Mouse (Mus musculus) embryonic facial prominence, embryonic 13.5 days (tissue): ENCODE data around the gene Angptl7. TPM values are rescaled to one million over a fixed set of nuclear protein-coding genes. Genes with fewer than 3 reads are reported as not detected.

Source experiments
- ATAC-seq: fragments of 200-750 bp; cut with Nextera tagmentation; 2 replicates; pipeline ENCODE4 v1.8.0; 2017; ENCODE audit warnings: low read depth; ENCODE audit not compliant: insufficient number of reproducible peaks, insufficient read depth, low FRiP score, low TSS enrichment
- H3K27ac ChIP-seq: fragments of 300-500 bp; sonication (generic); 2 replicates; pipeline ENCODE4 v1.5.1; 2015; ENCODE audit warnings: moderate library complexity, mild to moderate bottlenecking, inconsistent platforms
- H3K27me3 ChIP-seq: fragments of 300-500 bp; sonication (generic); 2 replicates; pipeline ENCODE4 v1.6.1; 2015; ENCODE audit warnings: mild to moderate bottlenecking, inconsistent platforms
- H3K36me3 ChIP-seq: fragments of 300-500 bp; sonication (generic); 2 replicates; pipeline ENCODE4 v1.6.1; 2015; ENCODE audit warnings: mild to moderate bottlenecking, inconsistent platforms
- H3K4me1 ChIP-seq: fragments of 300-500 bp; sonication (generic); 2 replicates; pipeline ENCODE4 v1.6.1; 2015; ENCODE audit warnings: inconsistent platforms
- H3K4me2 ChIP-seq: fragments of 300-500 bp; sonication (generic); 2 replicates; pipeline ENCODE4 v1.6.1; 2015; ENCODE audit warnings: moderate library complexity, mild to moderate bottlenecking, inconsistent platforms
- H3K4me3 ChIP-seq: fragments of 300-500 bp; sonication (generic); 2 replicates; pipeline ENCODE4 v1.5.1; 2015; ENCODE audit warnings: mild to moderate bottlenecking, inconsistent platforms
- H3K9ac ChIP-seq: fragments of 300-500 bp; sonication (generic); 2 replicates; pipeline ENCODE4 v1.6.1; 2015; ENCODE audit warnings: mild to moderate bottlenecking, inconsistent platforms
- H3K9me3 ChIP-seq: fragments of 300-500 bp; sonication (generic); 2 replicates; pipeline ENCODE4 v1.6.1; 2016; ENCODE audit warnings: inconsistent platforms
- WGBS: fragments of 180-500 bp; shearing (Covaris S2); methylation state at CpG from one replicate; pipeline ENCODE4 v1.1.7; 2015; ENCODE audit warnings: mixed read lengths; 5-methylcytosine and 5-hydroxymethylcytosine counted together
- polyA plus RNA-seq: library from polyadenylated mRNA; unstranded; fragments of >200 nt; fragmentation: Nextera tagmentation; extraction: Ambion mirVana; gene quantifications from 2 replicates; pipeline ENCODE4 v1.2.1, GENCODE M21; 2015

Angptl7 gene
- polyA plus RNA-seq, 1 experiment from 2014 or later, result 1.3 TPM

- Histone ChIP-seq H3K27me3 (no peaks in the 10 kb centered on the region), H3K4me3 (no peak overlapping the region), H3K9ac (0 out of 2 replicates have a peak overlapping the region, but pooled peaks have one; percentile 3), H3K36me3 (peaks cover 92% of the 10 kb centered on the region), H3K4me1 (no peaks in the 10 kb centered on the region), H3K4me2 (no peak overlapping the region), H3K27ac (no peak overlapping the region), H3K9me3 (no peaks in the 10 kb centered on the region)
- ATAC-seq, result no peak
- 69% methylated on average over 6 of the region's 6 CpGs for WGBS
Measured at GRCm38 (mm10) chr4:148490502-148490901, 9.8 kb downstream of the Angptl7 start.

DNA sequence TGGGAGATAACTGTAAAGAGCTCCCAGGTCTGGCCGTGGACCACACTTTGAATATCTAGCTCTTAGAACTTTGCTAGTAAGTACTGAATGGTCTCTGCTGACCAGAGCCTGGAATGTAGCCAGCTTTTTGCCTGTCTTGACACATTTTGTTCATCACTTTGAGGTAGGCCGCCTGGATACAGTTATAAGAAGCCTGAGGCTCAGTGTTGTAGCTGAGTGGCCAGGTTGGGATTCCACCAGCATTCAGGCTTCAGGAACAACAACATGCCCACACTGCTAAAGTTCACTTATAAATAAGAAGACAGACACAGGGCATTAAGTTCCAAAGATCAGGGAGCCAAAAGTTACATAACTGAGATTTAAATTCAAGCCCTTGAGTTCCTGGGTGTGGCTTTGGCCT is 12.4 kb downstream of the Angptl7 start:
- no peak for ATAC-seq
- H3K27ac ChIP-seq, result no peak overlapping the region
- no peak overlapping the region for H3K9ac ChIP-seq
- no peaks in the 10 kb centered on the region for H3K4me1 ChIP-seq
- H3K4me3 ChIP-seq, result no peak overlapping the region
- no peak overlapping the region for H3K4me2 ChIP-seq
- peaks cover 96% of the 10 kb centered on the region for H3K36me3 ChIP-seq
- 66% methylated on average over 2 of the region's 2 CpGs for WGBS
- no peaks in the 10 kb centered on the region for H3K27me3 ChIP-seq
- no peaks in the 10 kb centered on the region for H3K9me3 ChIP-seq

- no peak overlapping the region for H3K4me2 ChIP-seq
- no peak overlapping the region for H3K4me3 ChIP-seq
- no peak for ATAC-seq
- 95% methylated on average over 12 of the region's 12 CpGs for WGBS
- no peaks in the 10 kb centered on the region for H3K27me3 ChIP-seq
- H3K36me3 ChIP-seq, result peaks cover 95% of the 10 kb centered on the region
- H3K4me1 ChIP-seq, result no peaks in the 10 kb centered on the region
- H3K9ac ChIP-seq, result no peak overlapping the region
- H3K27ac ChIP-seq, result no peak overlapping the region
- H3K9me3 ChIP-seq, result no peaks in the 10 kb centered on the region
Measured at GRCm38 (mm10) chr4:148484511-148484910, 15.7 kb downstream of the Angptl7 start.

DNA sequence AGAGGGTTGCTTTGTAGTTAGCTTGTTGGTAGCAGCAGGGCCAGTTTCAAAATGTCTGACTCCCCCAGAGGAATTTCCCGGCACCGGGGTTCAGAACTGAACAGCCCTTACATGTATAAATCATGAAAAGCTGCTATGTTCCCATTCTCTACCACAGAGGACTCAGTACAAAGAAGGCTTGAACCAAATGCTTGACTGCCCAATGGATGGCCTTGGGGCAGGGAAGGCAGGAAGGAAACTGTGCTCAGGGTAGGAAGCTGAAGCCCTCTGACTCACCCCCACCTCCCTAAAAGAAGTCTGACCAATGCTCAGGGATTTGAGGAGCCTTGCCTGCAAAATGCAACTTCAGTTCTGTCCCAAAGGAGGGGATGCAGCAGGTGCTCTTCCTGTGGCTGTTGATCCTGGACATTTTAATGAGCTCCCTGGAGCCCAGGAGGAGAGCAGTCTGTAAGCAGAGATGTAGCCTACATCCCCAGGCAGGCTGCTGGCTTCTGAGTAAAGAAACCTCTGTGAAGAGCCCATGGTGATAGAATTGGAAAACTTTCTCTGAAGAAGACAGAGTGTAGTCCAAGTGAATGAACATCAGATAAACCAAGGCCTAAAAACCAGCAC is 18.6 kb downstream of the Angptl7 start:
- Histone ChIP-seq H3K4me1 (no peaks in the 10 kb centered on the region), H3K27me3 (no peaks in the 10 kb centered on the region), H3K9me3 (no peaks in the 10 kb centered on the region), H3K9ac (no peak overlapping the region), H3K4me2 (no peak overlapping the region), H3K36me3 (peaks cover 95% of the 10 kb centered on the region), H3K27ac (no peak overlapping the region), H3K4me3 (no peak overlapping the region)
- ATAC-seq, result no peak
- 75% methylated on average over 2 of the region's 2 CpGs for WGBS

GRCm38 (mm10) chr4:148480245-148480644 is 20.0 kb downstream of the Angptl7 start:
- WGBS, result 94% methylated on average over 2 of the region's 2 CpGs
- no peak overlapping the region for H3K4me2 ChIP-seq
- H3K4me3 ChIP-seq, result no peak overlapping the region
- H3K9me3 ChIP-seq, result no peaks in the 10 kb centered on the region
- H3K36me3 ChIP-seq, result peaks cover 95% of the 10 kb centered on the region
- no peak for ATAC-seq
- no peak overlapping the region for H3K9ac ChIP-seq
- H3K4me1 ChIP-seq, result no peaks in the 10 kb centered on the region
- H3K27ac ChIP-seq, result no peak overlapping the region
- H3K27me3 ChIP-seq, result no peaks in the 10 kb centered on the region

DNA sequence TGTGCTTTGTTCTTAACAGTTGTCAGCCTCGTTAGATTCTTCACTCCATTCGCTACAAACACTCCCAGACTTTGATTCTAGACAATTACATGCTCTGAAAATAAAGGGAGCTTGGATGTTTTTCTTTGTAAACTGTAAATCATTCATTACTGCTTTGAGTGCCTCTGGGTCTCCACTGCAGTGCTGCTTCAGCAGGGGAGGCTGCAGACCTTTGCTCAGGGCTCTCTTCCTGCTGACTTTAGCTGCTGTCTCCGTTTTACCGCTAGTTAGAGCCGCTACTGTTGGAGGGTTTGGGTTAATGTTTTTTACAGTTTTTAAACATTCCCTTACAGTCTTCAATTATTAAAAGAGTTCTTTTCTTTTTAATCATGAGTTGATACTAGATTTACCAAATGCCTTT is 26.8 kb downstream of the Angptl7 start:
- Histone ChIP-seq H3K4me1 (peaks cover 10% of the 10 kb centered on the region), H3K27ac (no peak overlapping the region), H3K9ac (no peak overlapping the region), H3K27me3 (no peaks in the 10 kb centered on the region), H3K36me3 (peaks cover 95% of the 10 kb centered on the region), H3K9me3 (no peaks in the 10 kb centered on the region), H3K4me3 (no peak overlapping the region), H3K4me2 (no peak overlapping the region)
- 88% methylated on average over 5 of the region's 5 CpGs for WGBS
- ATAC-seq, result no peak

GRCm38 (mm10) chr4:148472436-148473174 is 27.7 kb downstream of the Angptl7 start:
- H3K27me3 ChIP-seq, result no peaks in the 10 kb centered on the region
- 89% methylated on average over 8 of the region's 8 CpGs for WGBS
- peak overlapping the region; percentile 44; the same call in 1 of the 2 replicates for H3K9ac ChIP-seq
- no peaks in the 10 kb centered on the region for H3K9me3 ChIP-seq
- H3K27ac ChIP-seq, result no peak overlapping the region
- H3K36me3 ChIP-seq, result peaks cover 97% of the 10 kb centered on the region
- ATAC-seq, result no peak
- H3K4me2 ChIP-seq, result no peak overlapping the region
- H3K4me1 ChIP-seq, result peaks cover 10% of the 10 kb centered on the region
- no peak overlapping the region for H3K4me3 ChIP-seq

- 47% methylated on average over 10 of the region's 10 CpGs for WGBS
- Histone ChIP-seq H3K27ac (peak overlapping the region; percentile 71), H3K27me3 (no peaks in the 10 kb centered on the region), H3K36me3 (peaks cover 93% of the 10 kb centered on the region), H3K9me3 (no peaks in the 10 kb centered on the region), H3K4me3 (no peak overlapping the region), H3K9ac (no peak overlapping the region), H3K4me2 (no peak overlapping the region), H3K4me1 (peaks cover 10% of the 10 kb centered on the region)
- no peak for ATAC-seq
Measured at GRCm38 (mm10) chr4:148471363-148471806, 28.9 kb downstream of the Angptl7 start.

DNA sequence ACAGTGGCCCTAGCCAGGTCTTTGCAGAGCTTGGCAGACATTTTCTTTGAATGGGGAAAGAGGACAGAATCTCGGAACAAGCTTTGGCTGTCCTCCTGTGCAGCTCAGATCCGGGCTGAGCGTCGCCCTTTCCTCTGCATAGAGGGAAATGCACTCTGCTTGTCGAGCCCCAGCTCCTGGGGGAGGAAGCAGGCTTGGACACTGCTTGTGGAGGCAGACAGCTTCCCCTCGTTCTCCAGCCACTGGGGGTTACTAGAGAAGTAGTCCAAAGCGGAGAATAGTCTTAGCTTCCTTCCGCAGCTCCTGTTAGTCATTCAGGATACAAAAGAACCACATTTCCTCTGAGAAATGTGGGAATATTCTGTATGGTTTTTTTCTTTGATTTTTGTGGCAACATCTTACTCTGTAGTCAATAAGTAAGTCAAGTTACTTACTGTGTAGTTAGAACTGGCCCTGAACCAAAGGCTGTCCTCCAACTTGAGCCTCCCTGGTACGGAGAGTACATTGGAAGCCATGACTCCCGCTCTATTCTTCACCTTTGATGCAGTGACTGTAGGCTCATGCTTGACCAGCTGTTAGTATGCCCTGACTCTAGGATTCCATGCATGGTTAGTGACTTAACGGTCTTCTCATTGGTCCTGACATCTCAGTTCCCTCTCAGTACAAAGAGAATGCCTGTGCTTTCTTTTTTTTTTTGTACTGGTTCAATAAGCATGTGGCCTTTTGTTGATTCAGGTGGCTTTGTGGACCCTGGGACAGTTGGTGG is 30.6 kb downstream of the Angptl7 start:
- Histone ChIP-seq H3K36me3 (peaks cover 93% of the 10 kb centered on the region), H3K4me3 (no peak overlapping the region), H3K9me3 (no peaks in the 10 kb centered on the region), H3K27me3 (no peaks in the 10 kb centered on the region), H3K4me1 (peaks cover 10% of the 10 kb centered on the region), H3K27ac (no peak overlapping the region), H3K9ac (no peak overlapping the region), H3K4me2 (no peak overlapping the region)
- WGBS, result 86% methylated on average over 11 of the region's 11 CpGs
- ATAC-seq, result no peak

DNA sequence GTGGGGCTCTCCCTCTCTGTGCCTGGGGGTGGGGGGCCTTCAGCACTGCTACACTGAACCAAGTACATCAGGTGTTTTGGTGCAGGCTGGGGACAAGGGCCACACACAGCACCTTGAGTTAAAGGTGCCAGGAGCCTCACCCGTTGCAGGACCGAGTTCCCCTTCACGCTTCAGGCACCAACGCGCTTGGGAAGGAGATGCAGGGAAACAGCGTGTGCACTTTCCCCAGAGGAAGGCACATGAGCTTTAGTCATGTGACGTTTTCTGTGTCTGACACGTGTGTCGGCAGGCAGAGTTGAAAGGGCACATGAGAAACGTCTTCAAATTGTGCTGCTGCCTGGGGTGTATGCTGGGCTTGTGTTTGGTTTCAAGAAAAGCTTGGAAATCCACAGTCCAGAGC is 31.9 kb downstream of the Angptl7 start:
- WGBS, result 84% methylated on average over 10 of the region's 10 CpGs

GRCm38 (mm10) chr4:148466511-148467079 is 33.7 kb downstream of the Angptl7 start:
- ATAC-seq, result no peak
- H3K36me3 ChIP-seq, result peaks cover 96% of the 10 kb centered on the region
- peaks cover 5% of the 10 kb centered on the region; the same call in 1 of the 2 replicates for H3K4me1 ChIP-seq
- no peaks in the 10 kb centered on the region for H3K9me3 ChIP-seq
- no peak overlapping the region for H3K9ac ChIP-seq
- H3K4me2 ChIP-seq, result no peak overlapping the region
- H3K27me3 ChIP-seq, result no peaks in the 10 kb centered on the region
- H3K27ac ChIP-seq, result no peak overlapping the region
- 95% methylated on average over 5 of the region's 5 CpGs for WGBS
- no peak overlapping the region for H3K4me3 ChIP-seq

More for the DNA sequence above, 31.9 kb downstream of the Angptl7 start:
- Histone ChIP-seq H3K27me3 (no peaks in the 10 kb centered on the region), H3K9me3 (no peaks in the 10 kb centered on the region), H3K9ac (no peak overlapping the region), H3K4me3 (no peak overlapping the region), H3K36me3 (peaks cover 96% of the 10 kb centered on the region), H3K27ac (no peak overlapping the region), H3K4me1 (peaks cover 10% of the 10 kb centered on the region), H3K4me2 (no peak overlapping the region)
- ATAC-seq, result no peak
